Comparison of ENCODE assay signal across 12 mouse cellular contexts in genomic region chr3:84390769-84391168, GRCm38 (mm10).
"Had no signal": no experiment of that assay in that cellular context is flagged by ENCODE, and none has a peak within 500 bp of the region (broad histone marks: within the 10 kb centered on the region; RNA-seq: fewer than 3 reads in every experiment).

No protein-coding gene starts in this region.

- H3K36me3 ChIP-seq: limb, embryonic 10.5 days; liver, embryonic 15.5 days; midbrain, embryonic 12.5 days; neural tube, embryonic 13.5 days had no signal

- H3K27me3 ChIP-seq: liver, embryonic 15.5 days; midbrain, embryonic 12.5 days; neural tube, embryonic 13.5 days had no signal

- H3K9me3 ChIP-seq: limb, embryonic 10.5 days; liver, embryonic 15.5 days; midbrain, embryonic 12.5 days; neural tube, embryonic 13.5 days had no signal

- H3K4me3 ChIP-seq: left cerebral cortex, adult 2 months; limb, embryonic 10.5 days; liver, embryonic 15.5 days; midbrain, embryonic 12.5 days; neural tube, embryonic 13.5 days had no signal

- H3K27ac ChIP-seq: left cerebral cortex, adult 2 months; limb, embryonic 10.5 days; liver, embryonic 15.5 days; midbrain, embryonic 12.5 days; neural tube, embryonic 13.5 days had no signal

- ATAC-seq: lung, postnatal 0 days; midbrain, embryonic 16.5 days had no signal

- H3K4me1 ChIP-seq: limb, embryonic 10.5 days had no signal

- DNase-seq: kidney, postnatal 10 days; lung, adult 2 months; lung, postnatal 4 days; right cerebral cortex, postnatal 25 days; thymus, postnatal 4 days had no signal
